Mouse (Mus musculus) embryo, embryonic 11 days (tissue): Measurements from ENCODE around the gene Anxa9.
"Not testable (repeated sequence)": the region's sequence is repeated elsewhere in the genome, so short reads cannot be mapped to it uniquely, and the experiment has no call there.

Experiments
- DNase-seq: peaks from one replicate; pipeline ENCODE4 v3.0.0-alpha.2; 2015

Gene Anxa9

GRCm38 (mm10) chr3:95307100-95307499, at the start of gene Anxa9:
Anxa9 (minus strand) TSS chr3:95307176.
- DNase-seq = no peak

DNA sequence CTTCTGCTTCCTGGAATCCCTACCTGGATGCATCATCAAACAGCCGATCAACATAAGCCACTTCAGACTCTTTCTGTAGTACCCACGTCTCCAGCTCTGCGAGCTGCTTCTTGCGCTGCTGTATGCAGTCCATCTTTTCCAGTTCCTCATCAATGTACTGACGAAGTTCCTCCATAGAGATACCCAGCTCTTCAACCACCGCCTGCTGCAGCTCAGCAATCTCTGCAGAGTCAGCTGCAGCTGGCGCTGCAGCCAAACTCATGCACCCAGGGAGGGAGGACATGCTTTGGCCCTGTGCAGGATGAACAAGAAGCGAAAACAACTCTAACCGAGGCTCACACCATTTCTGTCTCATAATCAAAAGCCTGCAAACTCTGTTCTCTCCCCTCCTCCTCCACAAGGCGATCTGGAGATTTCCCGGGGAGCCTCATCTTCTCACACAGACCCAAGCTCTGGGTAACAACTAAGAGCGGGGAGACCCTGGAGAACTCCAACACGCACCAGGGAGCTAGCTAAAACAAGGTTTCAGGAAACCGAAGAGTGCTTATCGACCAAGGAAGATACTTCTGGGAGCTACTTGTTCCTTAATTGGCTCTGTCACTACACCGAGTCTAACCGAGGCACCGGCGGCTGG, 49.1 kb upstream of the Anxa9 start:
- not testable (repeated sequence) for DNase-seq

GRCm38 (mm10) chr3:95349491-95349890, 42.5 kb upstream of the Anxa9 start:
- peak; percentile 35 for DNase-seq

GRCm38 (mm10) chr3:95348343-95348742, 41.4 kb upstream of the Anxa9 start:
- DNase-seq = not testable (repeated sequence)

- no peak for DNase-seq
Measured at GRCm38 (mm10) chr3:95346454-95346853, 39.5 kb upstream of the Anxa9 start.

- DNase-seq = not testable (repeated sequence)
Measured at GRCm38 (mm10) chr3:95343356-95344000, 36.5 kb upstream of the Anxa9 start.

DNA sequence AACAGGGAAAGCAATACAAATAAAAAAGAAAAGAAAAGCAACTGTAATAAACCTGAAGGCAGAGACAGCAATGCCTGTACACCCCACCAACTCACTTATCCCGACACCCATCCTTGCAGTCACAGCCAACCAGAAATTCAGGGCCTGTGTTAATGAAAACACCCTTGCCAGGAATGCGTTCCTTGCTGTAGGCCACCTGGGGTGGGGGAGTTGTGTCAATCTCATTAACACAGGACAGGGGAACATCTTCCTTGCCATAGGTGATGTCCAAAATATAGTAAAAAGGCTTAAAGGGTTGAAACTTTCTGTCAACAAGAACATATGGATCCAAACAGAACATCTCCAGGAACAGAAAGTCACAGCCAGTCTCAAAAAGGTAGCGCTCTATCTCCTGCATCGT, 31.3 kb upstream of the Anxa9 start:
- no peak for DNase-seq

DNA sequence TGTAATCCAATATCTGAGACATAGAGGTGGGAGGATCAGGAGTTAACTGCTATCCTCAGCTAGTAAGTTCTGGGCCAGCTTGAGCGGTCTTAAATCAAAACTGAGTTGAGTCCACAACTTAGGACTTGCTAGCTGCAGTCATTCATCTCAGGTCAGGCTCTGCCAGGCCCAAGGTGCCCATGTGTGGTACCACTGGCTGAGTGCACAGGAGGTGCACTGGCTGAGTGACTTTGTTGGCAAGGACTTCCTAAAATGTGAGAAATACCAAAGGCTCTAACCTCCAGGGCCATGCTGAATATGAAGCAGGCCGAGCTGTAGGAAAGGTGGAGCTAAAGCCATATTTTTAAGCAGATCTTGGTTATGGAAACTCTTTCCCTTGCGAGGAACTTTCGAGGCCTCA, 30.4 kb upstream of the Anxa9 start:
- no peak for DNase-seq

GRCm38 (mm10) chr3:95331528-95331927, 24.6 kb upstream of the Anxa9 start:
- no peak for DNase-seq

- DNase-seq = no peak
Measured at GRCm38 (mm10) chr3:95328803-95329404, 21.9 kb upstream of the Anxa9 start.

- DNase-seq = no peak
Measured at GRCm38 (mm10) chr3:95324454-95325144, 17.6 kb upstream of the Anxa9 start.

DNA sequence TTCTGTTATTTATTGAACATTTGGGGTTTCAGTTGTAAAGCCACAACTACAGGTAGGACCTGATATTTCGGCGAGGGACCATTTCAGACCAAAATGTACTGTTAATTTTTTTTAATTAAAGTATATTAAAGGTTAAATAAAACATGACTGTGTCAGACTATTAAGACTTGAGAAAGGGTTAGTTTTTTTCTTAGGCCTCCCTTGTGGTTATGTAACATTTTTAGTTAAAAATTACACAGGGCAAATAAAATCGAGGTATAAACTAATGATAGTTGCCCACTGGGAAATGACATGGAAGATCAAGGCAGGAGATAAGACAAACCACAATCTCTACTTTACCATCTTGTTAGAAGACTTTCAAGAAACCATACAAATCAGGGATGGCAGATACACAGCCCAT, 16.5 kb upstream of the Anxa9 start:
- no peak for DNase-seq

- no peak for DNase-seq
Measured at GRCm38 (mm10) chr3:95319701-95320625, 13.0 kb upstream of the Anxa9 start.

DNA sequence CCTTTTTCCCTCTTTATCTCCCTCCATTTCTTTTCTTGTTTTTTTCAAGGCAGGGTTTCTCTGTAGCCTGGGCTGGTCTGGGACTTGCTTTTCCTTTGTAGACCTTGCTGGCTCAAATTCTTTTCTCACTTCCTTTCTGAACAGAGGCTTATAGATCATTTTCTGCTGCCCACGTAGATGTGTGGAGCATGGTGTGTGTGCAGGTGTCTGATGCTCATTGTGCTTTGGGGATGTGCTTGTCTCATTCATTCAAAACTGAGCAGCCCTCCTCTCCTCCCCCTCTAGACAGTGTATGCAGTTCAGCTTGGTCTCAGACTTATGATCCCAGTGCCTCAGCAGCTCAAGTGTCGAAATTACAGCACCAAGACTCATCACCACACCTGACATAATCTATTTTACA, 12.1 kb upstream of the Anxa9 start:
- no peak for DNase-seq

- DNase-seq = no peak
Measured at GRCm38 (mm10) chr3:95318548-95318947, 11.6 kb upstream of the Anxa9 start.

GRCm38 (mm10) chr3:95317414-95318080, 10.6 kb upstream of the Anxa9 start:
- peak; percentile 81 for DNase-seq

- no peak for DNase-seq
Measured at GRCm38 (mm10) chr3:95315844-95316550, 9.0 kb upstream of the Anxa9 start.

DNA sequence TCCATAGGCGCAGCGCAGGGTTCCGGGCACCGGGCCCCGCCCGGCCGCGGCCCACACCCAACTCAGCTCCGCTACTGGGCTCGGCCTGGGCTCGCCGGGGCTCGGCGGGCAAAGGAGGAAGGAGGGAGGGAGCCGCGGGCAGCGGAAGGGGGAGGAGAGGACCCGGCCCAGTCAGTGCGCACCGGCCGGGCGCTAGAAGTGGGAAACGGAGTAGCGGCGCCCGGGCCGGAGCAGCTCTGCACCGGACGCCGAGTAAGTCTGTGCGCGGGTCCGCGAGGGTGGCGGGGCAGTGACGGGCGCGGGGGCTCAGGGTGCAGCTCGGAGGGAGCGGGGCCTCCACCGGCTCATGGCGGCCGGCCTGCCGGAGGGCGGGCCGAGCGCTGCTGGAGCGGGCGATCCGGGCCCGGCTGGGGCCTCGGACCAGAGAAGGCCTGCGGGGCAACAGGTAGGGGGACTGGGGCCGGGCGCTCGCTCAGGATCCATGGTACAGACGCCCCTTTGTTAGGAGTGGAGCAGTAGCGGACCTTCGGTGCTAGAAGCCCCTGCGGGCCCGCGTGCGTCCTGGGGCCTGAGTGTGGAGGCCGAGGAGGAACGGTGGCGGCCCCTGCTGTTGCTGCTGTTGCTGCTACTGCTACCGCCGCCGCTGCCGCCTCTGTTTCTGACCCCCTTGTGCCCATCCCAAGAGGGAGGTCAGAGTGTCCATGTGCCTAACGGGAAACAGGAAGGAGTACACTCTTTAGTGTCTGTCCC, 8.3 kb upstream of the Anxa9 start:
- peak; percentile 93 for DNase-seq

GRCm38 (mm10) chr3:95314486-95315093, 7.6 kb upstream of the Anxa9 start, which contains the start of gene Cers2:
Cers2 (plus strand) TSS chr3:95314791.
- DNase-seq = no peak

GRCm38 (mm10) chr3:95314075-95314474, 7.1 kb upstream of the Anxa9 start:
- DNase-seq = no peak
